Mouse (Mus musculus) G1E-ER4 (cell line): Measurements from ENCODE around the gene Ror2. TPM values are rescaled to one million over a fixed set of nuclear protein-coding genes. Genes with fewer than 3 reads are reported as not detected.

Experiments
- GATA1 ChIP-seq: IDR thresholded peaks from one replicate; pipeline ENCODE4 v1.8.0; 2012; ENCODE audit warnings: low read length, inconsistent platforms
- polyA plus RNA-seq: library from polyadenylated mRNA; stranded (reverse); fragments of >175 nt; gene quantifications from 2 replicates; pipeline ENCODE4 v1.2.3, GENCODE M21; 2012

The Ror2 gene
- polyA plus RNA-seq, 1 experiment, result not detected

- no peak for TF ChIP-seq GATA1
Observed at GRCm38 (mm10) chr13:53194306-53194705, 91.6 kb downstream of the Ror2 start.

- TF ChIP-seq GATA1, result no peak
Observed at GRCm38 (mm10) chr13:53193713-53194112, 92.2 kb downstream of the Ror2 start.

GRCm38 (mm10) chr13:53192286-53192685 is 93.6 kb downstream of the Ror2 start:
- no peak for TF ChIP-seq GATA1

GRCm38 (mm10) chr13:53191657-53192056 is 94.3 kb downstream of the Ror2 start:
- no peak for TF ChIP-seq GATA1

- no peak for TF ChIP-seq GATA1
Observed at GRCm38 (mm10) chr13:53188935-53189334, 97.0 kb downstream of the Ror2 start.

- no peak for TF ChIP-seq GATA1
Observed at GRCm38 (mm10) chr13:53184858-53185257, 101.1 kb downstream of the Ror2 start.

- TF ChIP-seq GATA1, result no peak
Observed at GRCm38 (mm10) chr13:53184149-53184548, 101.8 kb downstream of the Ror2 start.

GRCm38 (mm10) chr13:53183161-53183577 is 102.8 kb downstream of the Ror2 start:
- no peak for TF ChIP-seq GATA1

- no peak for TF ChIP-seq GATA1
Observed at GRCm38 (mm10) chr13:53178594-53178993, 107.3 kb downstream of the Ror2 start.

- no peak for TF ChIP-seq GATA1
Observed at GRCm38 (mm10) chr13:53178171-53178570, 107.8 kb downstream of the Ror2 start.

- no peak for TF ChIP-seq GATA1
Observed at GRCm38 (mm10) chr13:53177424-53177718, 108.6 kb downstream of the Ror2 start.

GRCm38 (mm10) chr13:53176695-53177423 is 109.1 kb downstream of the Ror2 start:
- no peak for TF ChIP-seq GATA1

- TF ChIP-seq GATA1, result no peak
Observed at GRCm38 (mm10) chr13:53175041-53175440, 110.9 kb downstream of the Ror2 start.

GRCm38 (mm10) chr13:53163671-53164070 is 122.3 kb downstream of the Ror2 start:
- TF ChIP-seq GATA1, result no peak

GRCm38 (mm10) chr13:53163060-53163459 is 122.9 kb downstream of the Ror2 start:
- no peak for TF ChIP-seq GATA1

- TF ChIP-seq GATA1, result no peak
Observed at GRCm38 (mm10) chr13:53159501-53159900, 126.4 kb downstream of the Ror2 start.

- no peak for TF ChIP-seq GATA1
Observed at GRCm38 (mm10) chr13:53158405-53159005, 127.4 kb downstream of the Ror2 start.
